ENCODE assay signal across 8 mouse cellular contexts in genomic region chr19:4213524-4213974, GRCm38 (mm10). TPM values are rescaled to one million over a fixed set of nuclear protein-coding genes. Genes with fewer than 3 reads are reported as not detected.
DNase-seq lines count a peak whose midpoint lies in the region; ATAC-seq lines count a peak whose summit lies in the region.

No protein-coding gene starts in this region.

- DNase-seq in monocyte, adult 2 months (ENCODE audit: low read depth in 1 of 2, low spot score in 2 of 2), result peak; percentile 42 to 55
- peak; percentile 69 for DNase-seq in kidney, adult 18-20 months
- peak; percentile 63 to 77 for DNase-seq in lung, postnatal 4 days
- DNase-seq in left cerebral cortex, adult 8-10 months (ENCODE audit: low spot score in 2 of 2), result no peak
- DNase-seq in urinary bladder, adult 2 months (ENCODE audit: low spot score), result no peak
- no peak for DNase-seq in thymus, postnatal 14 days

- no peak for ATAC-seq in monocyte, adult 5-6 weeks (replicated peaks; ENCODE audit: insufficient number of reproducible peaks, low FRiP score, low TSS enrichment, poor library complexity, severe bottlenecking)
- peak; percentile 37 for ATAC-seq in common myeloid progenitor, adult 5-6 weeks (replicated peaks; ENCODE audit: low read depth, poor library complexity, severe bottlenecking)

RNA-seq across cellular contexts. Expression of gene Clcf1, which starts 0.5 kb away (rescaled TPM):
- 10.2 to 28.8 TPM (median 19.7 TPM) in 3 replicates for total RNA-seq in monocyte, adult 5-6 weeks (2017)
- total RNA-seq in common myeloid progenitor, adult 5-6 weeks (2017), result 2.0 and 5.0 TPM in 2 replicates
- total RNA-seq in left cerebral cortex, adult 8-10 months (2022), result 1 to 10 TPM in 2 of 4 experiments, under 1 TPM in 2; 0.65 to 2.4 (median 1.2) TPM
- 10.8 and 13.1 TPM in 2 replicates for polyA plus RNA-seq in urinary bladder, adult 2 months (2012; rRNA removed)

RNA-seq across cellular contexts. Expression of gene AC109138.7, which starts 0.6 kb away (rescaled TPM):
- not detected in 3 replicates for total RNA-seq in monocyte, adult 5-6 weeks (2017)
- total RNA-seq in common myeloid progenitor, adult 5-6 weeks (2017), result not detected in 2 replicates
- total RNA-seq in left cerebral cortex, adult 8-10 months (2022), result not detected
- not detected in 2 replicates for polyA plus RNA-seq in urinary bladder, adult 2 months (2012; rRNA removed)

RNA-seq across cellular contexts. Expression of gene Rad9a, which starts 12.1 kb away (rescaled TPM):
- total RNA-seq in monocyte, adult 5-6 weeks (2017), result 19.1 to 26.3 TPM (median 20.7 TPM) in 3 replicates
- 10.7 and 20.5 TPM in 2 replicates for total RNA-seq in common myeloid progenitor, adult 5-6 weeks (2017)
- 10 to 100 TPM in 3 of 4 experiments, 1 to 10 TPM in 1; 9.9 to 12.1 (median 11.0) TPM for total RNA-seq in left cerebral cortex, adult 8-10 months (2022)
- polyA plus RNA-seq in urinary bladder, adult 2 months (2012; rRNA removed), result 19.2 and 23.2 TPM in 2 replicates

RNA-seq across cellular contexts. Expression of gene Pold4, which starts 18.1 kb away (rescaled TPM):
- total RNA-seq in monocyte, adult 5-6 weeks (2017), result 94.0 to 149 TPM (median 107 TPM) in 3 replicates
- total RNA-seq in common myeloid progenitor, adult 5-6 weeks (2017), result 64.3 and 74.0 TPM in 2 replicates
- total RNA-seq in left cerebral cortex, adult 8-10 months (2022), result 10 to 100 TPM; 16.1 to 23.6 (median 22.1) TPM
- 76.4 and 82.1 TPM in 2 replicates for polyA plus RNA-seq in urinary bladder, adult 2 months (2012; rRNA removed)

RNA-seq across cellular contexts. Expression of gene Ppp1ca, which starts 21.7 kb away (rescaled TPM):
- 479 to 544 TPM (median 541 TPM) in 3 replicates for total RNA-seq in monocyte, adult 5-6 weeks (2017)
- 450 and 486 TPM in 2 replicates for total RNA-seq in common myeloid progenitor, adult 5-6 weeks (2017)
- total RNA-seq in left cerebral cortex, adult 8-10 months (2022), result 100 to 1,000 TPM; 310 to 356 (median 326) TPM
- 257 and 304 TPM in 2 replicates for polyA plus RNA-seq in urinary bladder, adult 2 months (2012; rRNA removed)

Comparison
In these comparisons a context has a peak if more than half of its experiments do, and no peak if none do; other contexts are left out.
1. DNase-seq: peak in monocyte, adult 2 months (2 of 2), kidney, adult 18-20 months (single experiment) and lung, postnatal 4 days (2 of 2); none in left cerebral cortex, adult 8-10 months (0 of 2), urinary bladder, adult 2 months (single experiment) and thymus, postnatal 14 days (single experiment).